Mouse (Mus musculus) limb, embryonic 15.5 days (tissue): ENCODE measurements around the gene Apoe. TPM values are rescaled to one million over a fixed set of nuclear protein-coding genes. Genes with fewer than 3 reads are reported as not detected.

Experiments used
- ATAC-seq: fragments of 200-750 bp; cut with Nextera tagmentation; 2 replicates; pipeline ENCODE4 v1.8.0; 2017; ENCODE audit warnings: low read depth, moderate TSS enrichment; ENCODE audit not compliant: insufficient number of reproducible peaks, low FRiP score, low TSS enrichment
- H3K27ac ChIP-seq: fragments of 300-500 bp; sonication (generic); 2 replicates; pipeline ENCODE4 v1.5.1; 2015; ENCODE audit warnings: moderate library complexity, mild to moderate bottlenecking, inconsistent platforms
- H3K27me3 ChIP-seq: fragments of 300-500 bp; sonication (generic); 2 replicates; pipeline ENCODE4 v1.6.1; 2015; ENCODE audit warnings: inconsistent platforms
- H3K36me3 ChIP-seq: fragments of 300-500 bp; sonication (generic); 2 replicates; pipeline ENCODE4 v1.6.1; 2015; ENCODE audit warnings: inconsistent platforms
- H3K4me1 ChIP-seq: fragments of 300-500 bp; sonication (generic); 2 replicates; pipeline ENCODE4 v1.6.1; 2015; ENCODE audit warnings: inconsistent platforms
- H3K4me2 ChIP-seq: fragments of 300-500 bp; sonication (generic); 2 replicates; pipeline ENCODE4 v1.6.1; 2015; ENCODE audit warnings: mild to moderate bottlenecking, inconsistent platforms
- H3K4me3 ChIP-seq: fragments of 300-500 bp; sonication (generic); 2 replicates; pipeline ENCODE4 v1.5.1; 2015; ENCODE audit warnings: mild to moderate bottlenecking, inconsistent platforms
- H3K9ac ChIP-seq: fragments of 300-500 bp; sonication (generic); 2 replicates; pipeline ENCODE4 v1.6.1; 2015; ENCODE audit warnings: inconsistent platforms
- H3K9me3 ChIP-seq: fragments of 300-500 bp; sonication (generic); 2 replicates; pipeline ENCODE4 v1.6.1; 2016; ENCODE audit warnings: inconsistent platforms
- WGBS: fragments of 180-500 bp; shearing (Covaris S2); methylation state at CpG from one replicate; pipeline ENCODE4 v1.1.7; 2015; 5-methylcytosine and 5-hydroxymethylcytosine counted together
- polyA plus RNA-seq: library from polyadenylated mRNA; unstranded; fragments of >200 nt; fragmentation: Nextera tagmentation; extraction: Ambion mirVana; gene quantifications from 2 replicates; pipeline ENCODE4 v1.2.1, GENCODE M21; 2015

Apoe gene
- polyA plus RNA-seq, 1 experiment from 2014 or later = 409 TPM

- H3K9ac ChIP-seq = no peak overlapping the region
- no peak overlapping the region for H3K4me3 ChIP-seq
- WGBS = 63% methylated on average over 14 of the region's 14 CpGs
- H3K36me3 ChIP-seq = no peaks in the 10 kb centered on the region
- H3K27ac ChIP-seq = no peak overlapping the region
- H3K9me3 ChIP-seq = no peaks in the 10 kb centered on the region
- no peak for ATAC-seq
- H3K4me2 ChIP-seq = no peak overlapping the region
- peaks cover 5% of the 10 kb centered on the region for H3K4me1 ChIP-seq
- no peaks in the 10 kb centered on the region for H3K27me3 ChIP-seq
Observed at GRCm38 (mm10) chr7:19673083-19673699, 25.8 kb downstream of the Apoe start.

GRCm38 (mm10) chr7:19671511-19671910 lies 27.5 kb downstream of the Apoe start:
- Histone ChIP-seq H3K4me3 (no peak overlapping the region), H3K4me1 (peaks cover 5% of the 10 kb centered on the region), H3K4me2 (no peak overlapping the region), H3K27ac (no peak overlapping the region), H3K36me3 (no peaks in the 10 kb centered on the region), H3K9me3 (no peaks in the 10 kb centered on the region), H3K9ac (no peak overlapping the region), H3K27me3 (no peaks in the 10 kb centered on the region)
- no peak for ATAC-seq
- WGBS = 52% methylated on average over 10 of the region's 10 CpGs

DNA sequence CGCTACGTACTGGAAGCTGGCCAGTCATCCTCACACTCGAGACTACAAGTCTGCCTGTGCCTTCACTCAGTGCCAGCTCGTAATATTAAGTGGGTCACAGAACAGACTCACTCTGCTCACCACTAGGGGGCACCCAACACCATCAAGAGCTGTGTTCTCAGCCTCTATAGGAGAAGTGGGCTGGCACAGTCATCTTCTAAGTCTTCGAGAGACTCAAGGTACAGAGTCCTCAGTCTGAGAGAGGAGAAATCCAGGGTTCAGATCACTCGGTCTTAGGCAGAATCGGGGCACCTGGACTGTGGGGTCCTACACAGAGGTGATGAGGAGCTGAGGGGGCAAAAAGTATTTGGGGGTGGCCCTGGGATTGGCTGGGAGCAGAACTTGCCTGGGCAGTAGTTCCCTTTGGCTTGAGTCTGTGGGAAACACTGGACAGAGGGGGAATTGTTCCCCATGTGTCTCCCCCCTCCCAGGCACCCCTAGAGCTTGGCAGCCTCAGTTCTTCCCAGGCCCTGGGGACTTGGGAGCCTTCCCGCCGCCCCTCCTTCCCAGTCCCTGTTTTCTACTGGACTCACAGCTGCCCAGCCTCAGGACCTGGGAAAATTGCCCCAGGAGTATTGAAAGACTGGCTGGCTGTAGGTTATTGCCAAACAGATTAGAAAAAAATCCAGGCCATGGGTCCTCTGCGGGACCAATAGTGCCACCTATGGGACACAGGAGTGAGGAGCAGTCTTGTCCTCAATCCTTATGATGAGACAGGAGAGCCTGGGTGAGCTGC lies 29.9 kb downstream of the Apoe start:
- no peaks in the 10 kb centered on the region for H3K9me3 ChIP-seq
- H3K9ac ChIP-seq = no peak overlapping the region
- no peaks in the 10 kb centered on the region for H3K36me3 ChIP-seq
- peak overlapping the region; percentile 79 for H3K27ac ChIP-seq
- peak overlapping the region; percentile 8; the same call in 1 of the 2 replicates for H3K4me3 ChIP-seq
- peak overlapping the region; percentile 33 for H3K4me2 ChIP-seq
- WGBS = 5% methylated on average over 10 of the region's 10 CpGs
- no peaks in the 10 kb centered on the region for H3K27me3 ChIP-seq
- H3K4me1 ChIP-seq = peaks cover 12% of the 10 kb centered on the region
- ATAC-seq = peak; percentile 72

- no peak for ATAC-seq
- peaks cover 2% of the 10 kb centered on the region; the same call in 1 of the 2 replicates for H3K36me3 ChIP-seq
- WGBS = 76% methylated on average over 2 of the region's 2 CpGs
- H3K9me3 ChIP-seq = no peaks in the 10 kb centered on the region
- no peak overlapping the region for H3K27ac ChIP-seq
- H3K4me1 ChIP-seq = peaks cover 20% of the 10 kb centered on the region
- H3K4me2 ChIP-seq = no peak overlapping the region
- H3K9ac ChIP-seq = no peak overlapping the region
- H3K27me3 ChIP-seq = no peaks in the 10 kb centered on the region
- no peak overlapping the region for H3K4me3 ChIP-seq
Observed at GRCm38 (mm10) chr7:19667434-19667833, 31.6 kb downstream of the Apoe start.

DNA sequence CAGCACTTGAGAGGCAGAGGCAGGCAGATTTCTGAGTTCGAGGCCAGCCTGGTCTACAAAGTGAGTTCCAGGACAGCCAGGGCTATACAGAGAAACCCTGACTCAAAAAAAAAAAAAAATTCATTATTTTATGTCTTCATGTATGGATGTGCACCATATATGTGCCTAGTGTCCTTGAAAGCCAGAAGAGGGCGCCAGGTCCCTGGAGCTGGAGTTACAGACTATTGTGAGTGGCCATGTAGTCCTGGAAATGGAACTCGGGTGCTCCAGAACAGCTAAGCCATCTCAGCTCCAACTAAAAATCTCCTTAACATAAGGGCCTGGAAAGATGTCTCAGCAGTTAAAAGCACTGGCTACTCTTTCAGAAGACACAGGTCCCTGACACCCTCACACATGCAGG lies 32.2 kb downstream of the Apoe start:
- Histone ChIP-seq H3K4me2 (no peak overlapping the region), H3K27me3 (no peaks in the 10 kb centered on the region), H3K9me3 (no peaks in the 10 kb centered on the region), H3K4me3 (no peak overlapping the region), H3K36me3 (peaks cover 9% of the 10 kb centered on the region), H3K9ac (no peak overlapping the region), H3K27ac (no peak overlapping the region), H3K4me1 (peaks cover 25% of the 10 kb centered on the region)
- no peak for ATAC-seq
- WGBS = 58% methylated on average over 3 of the region's 3 CpGs

GRCm38 (mm10) chr7:19664955-19665841 lies 33.8 kb downstream of the Apoe start, which contains the start of gene Clptm1:
TSS of gene Clptm1 (minus strand) at chr7:19665033.
- peaks cover 11% of the 10 kb centered on the region for H3K36me3 ChIP-seq
- no peaks in the 10 kb centered on the region for H3K27me3 ChIP-seq
- WGBS = under 1% methylated on average over 52 of the region's 63 CpGs
- peak; percentile 85 for ATAC-seq
- H3K4me2 ChIP-seq = peak within 1 kb of the TSS; percentile 88
- H3K27ac ChIP-seq = peak within 1 kb of the TSS; percentile 96
- H3K9me3 ChIP-seq = no peaks in the 10 kb centered on the region
- peak within 1 kb of the TSS; percentile 100 for H3K4me3 ChIP-seq
- H3K4me1 ChIP-seq = peaks cover 25% of the 10 kb centered on the region
- peak within 1 kb of the TSS; percentile 100 for H3K9ac ChIP-seq

GRCm38 (mm10) chr7:19664455-19664954 lies 34.5 kb downstream of the Apoe start:
- Histone ChIP-seq H3K36me3 (peaks cover 16% of the 10 kb centered on the region), H3K9ac (peak overlapping the region; percentile 100), H3K9me3 (no peaks in the 10 kb centered on the region), H3K27ac (peak overlapping the region; percentile 69), H3K4me1 (peaks cover 25% of the 10 kb centered on the region), H3K27me3 (no peaks in the 10 kb centered on the region), H3K4me2 (peak overlapping the region; percentile 88), H3K4me3 (peak overlapping the region; percentile 100)
- ATAC-seq = peak; percentile 24
- WGBS = under 1% methylated on average over 36 of the region's 37 CpGs

DNA sequence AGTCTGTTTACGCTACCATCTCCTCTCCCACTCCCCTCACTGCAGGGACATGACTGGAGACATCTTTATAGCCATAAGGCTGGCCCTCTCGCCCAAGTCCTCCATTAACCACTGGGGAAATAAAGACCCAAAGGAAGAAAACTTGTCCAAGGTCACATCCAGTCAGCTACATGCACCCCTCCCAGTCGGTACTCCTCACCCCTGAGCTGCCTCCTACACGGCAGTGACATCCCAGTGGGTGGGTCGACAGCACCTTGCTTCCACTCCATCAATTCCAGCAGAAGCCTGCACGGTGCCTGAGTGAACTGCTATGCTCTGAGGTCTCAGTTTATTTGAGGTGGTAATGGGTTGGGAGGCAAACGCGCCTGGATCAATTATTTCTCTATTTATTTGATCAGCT lies 35.0 kb downstream of the Apoe start:
- H3K4me2 ChIP-seq = peak overlapping the region; percentile 88
- no peak for ATAC-seq
- H3K36me3 ChIP-seq = peaks cover 21% of the 10 kb centered on the region
- H3K9me3 ChIP-seq = no peaks in the 10 kb centered on the region
- H3K4me3 ChIP-seq = peak overlapping the region; percentile 100
- H3K9ac ChIP-seq = peak overlapping the region; percentile 100
- H3K4me1 ChIP-seq = peaks cover 20% of the 10 kb centered on the region
- no peak overlapping the region for H3K27ac ChIP-seq
- 16% methylated on average over 8 of the region's 8 CpGs for WGBS
- no peaks in the 10 kb centered on the region for H3K27me3 ChIP-seq

DNA sequence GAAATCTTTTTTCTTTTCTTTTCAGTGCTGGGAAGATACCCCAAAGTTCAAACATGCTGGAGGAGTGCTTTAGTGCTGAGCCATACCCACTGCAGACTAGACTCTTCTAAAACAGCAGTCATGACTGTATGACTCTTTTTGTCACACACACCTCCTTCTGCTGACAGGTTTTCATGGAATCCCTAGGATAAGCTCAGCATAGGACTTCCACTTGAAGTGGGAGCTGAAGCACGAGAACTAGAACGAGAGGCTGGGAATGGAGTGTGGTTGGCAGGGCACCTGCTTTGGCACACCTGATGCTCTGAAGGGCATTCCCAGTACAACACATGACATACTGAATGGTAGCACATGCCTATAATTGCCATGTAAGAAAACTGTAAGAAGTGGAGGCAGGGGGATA lies 46.4 kb downstream of the Apoe start:
- Histone ChIP-seq H3K4me1 (no peaks in the 10 kb centered on the region), H3K9me3 (no peaks in the 10 kb centered on the region), H3K9ac (no peak overlapping the region), H3K4me3 (no peak overlapping the region), H3K27me3 (no peaks in the 10 kb centered on the region), H3K27ac (no peak overlapping the region), H3K4me2 (no peak overlapping the region), H3K36me3 (peaks cover 67% of the 10 kb centered on the region)
- WGBS = 94% methylated on average over 2 of the region's 2 CpGs
- no peak for ATAC-seq

GRCm38 (mm10) chr7:19651063-19651786 lies 47.8 kb downstream of the Apoe start:
- ATAC-seq = no peak
- Histone ChIP-seq H3K27ac (no peak overlapping the region), H3K4me1 (no peaks in the 10 kb centered on the region), H3K4me2 (no peak overlapping the region), H3K9me3 (no peaks in the 10 kb centered on the region), H3K4me3 (no peak overlapping the region), H3K27me3 (no peaks in the 10 kb centered on the region), H3K36me3 (peaks cover 70% of the 10 kb centered on the region), H3K9ac (no peak overlapping the region)
- WGBS = 87% methylated on average over 6 of the region's 6 CpGs
